Comparison of ENCODE assay signal across 8 mouse cellular contexts in the genomic region with DNA sequence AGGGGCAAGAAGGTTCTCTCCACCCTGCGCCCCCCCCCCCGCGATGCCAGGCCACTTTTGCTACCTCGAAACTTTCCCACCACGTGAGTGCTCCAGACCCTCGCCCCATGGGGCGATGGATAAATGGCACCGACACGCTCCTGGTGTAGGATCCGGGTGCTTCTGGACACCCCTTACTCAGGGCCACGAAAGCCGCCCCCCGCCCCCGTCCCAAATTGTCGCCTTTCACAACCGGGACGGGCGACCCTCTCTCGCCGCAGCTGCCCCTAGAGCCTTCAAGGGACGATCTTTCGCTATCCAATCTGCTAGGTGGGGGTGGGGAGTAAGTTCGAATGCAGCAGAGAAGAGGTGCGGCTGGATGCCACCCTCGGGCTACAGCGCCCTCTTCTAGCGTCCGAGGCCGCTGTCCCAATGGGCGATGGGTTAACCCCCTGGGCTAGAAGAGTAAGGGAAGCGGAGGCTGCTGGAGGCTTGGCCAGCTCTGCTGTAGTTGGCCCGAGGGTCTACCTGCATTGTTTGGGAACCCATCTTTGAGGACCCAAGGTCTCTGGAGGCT. TPM values are rescaled to one million over a fixed set of nuclear protein-coding genes. Genes with fewer than 3 reads are reported as not detected.
DNase-seq lines count a peak whose midpoint lies in the region; ATAC-seq and TF ChIP-seq lines count a peak whose summit lies in the region.

No protein-coding gene starts in this region.

- peak; percentile 3; the same call in 1 of the 2 replicates for TF ChIP-seq CTCF in left cerebral cortex, adult 2 months (IDR thresholded peaks at IDR 0.05)

- peak overlapping the region; percentile 96 for H3K4me2 ChIP-seq in forebrain, embryonic 11.5 days (ENCODE audit: low read depth, low read length, severe bottlenecking)
- H3K4me2 ChIP-seq in neural tube, embryonic 11.5 days (ENCODE audit: low read depth), result peak overlapping the region; percentile 98

- H3K27me3 ChIP-seq in forebrain, embryonic 11.5 days (ENCODE audit: control insufficient read depth, insufficient read depth, low read length), result peaks cover 54% of the 10 kb centered on the region
- peaks cover 68% of the 10 kb centered on the region for H3K27me3 ChIP-seq in neural tube, embryonic 11.5 days (ENCODE audit: control insufficient read depth, insufficient read depth, low read length)

- WGBS in forebrain, embryonic 11.5 days, result under 1% methylated on average over 32 of the region's 32 CpGs
- under 1% methylated on average over 29 of the region's 32 CpGs for WGBS in neural tube, embryonic 11.5 days

- H3K36me3 ChIP-seq in forebrain, embryonic 11.5 days (ENCODE audit: control insufficient read depth, insufficient read depth, low read length), result no peaks in the 10 kb centered on the region
- no peaks in the 10 kb centered on the region for H3K36me3 ChIP-seq in neural tube, embryonic 11.5 days (ENCODE audit: control insufficient read depth, insufficient read depth, low read length)

- H3K27ac ChIP-seq in left cerebral cortex, adult 2 months, result no peak overlapping the region
- no peak overlapping the region for H3K27ac ChIP-seq in forebrain, embryonic 11.5 days (ENCODE audit: low read depth, low read length)
- H3K27ac ChIP-seq in neural tube, embryonic 11.5 days (ENCODE audit: low read depth, low read length), result no peak overlapping the region

- no peaks in the 10 kb centered on the region for H3K9me3 ChIP-seq in forebrain, embryonic 11.5 days (ENCODE audit: control insufficient read depth, low read length)
- no peaks in the 10 kb centered on the region for H3K9me3 ChIP-seq in neural tube, embryonic 11.5 days (ENCODE audit: control insufficient read depth, low read length)

- intact Hi-C loops in left cerebral cortex, adult 2 months (cut with DNase I), result loop anchor here (1.0 to 10.0 kb wide), 3 partner anchors 258 to 655 kb away; no protein-coding TSS in a partner anchor
- intact Hi-C loops in left cerebral cortex, postnatal 36 days (cut with DNase I), result loop anchor here (1.0 to 10.0 kb wide), 3 partner anchors 165 to 658 kb away; no protein-coding TSS in a partner anchor

- H3K4me3 ChIP-seq in left cerebral cortex, adult 2 months, result peak overlapping the region; percentile 54
- H3K4me3 ChIP-seq in forebrain, embryonic 11.5 days (ENCODE audit: low read depth, low read length), result peak overlapping the region; percentile 54
- peak overlapping the region; percentile 60 for H3K4me3 ChIP-seq in neural tube, embryonic 11.5 days (ENCODE audit: low read depth, low read length)

- ATAC-seq in forebrain, embryonic 11.5 days (replicated peaks; ENCODE audit: low FRiP score), result no peak
- 0 out of 2 replicates have a peak, but pooled peaks have one; percentile 4 for ATAC-seq in neural tube, embryonic 11.5 days (ENCODE audit: insufficient read depth, low FRiP score, low TSS enrichment)

- H3K4me1 ChIP-seq in forebrain, embryonic 11.5 days (replicated peaks; ENCODE audit: control insufficient read depth, insufficient read depth, low read length), result peaks cover 9% of the 10 kb centered on the region; the same call in 1 of the 2 replicates
- H3K4me1 ChIP-seq in neural tube, embryonic 11.5 days (ENCODE audit: control insufficient read depth, insufficient read depth, low read length), result peaks cover 13% of the 10 kb centered on the region

- no peak for DNase-seq in left cerebral cortex, adult 2 months (ENCODE audit: extremely low spot score in 1 of 2, low spot score in 2 of 2)
- DNase-seq in left cerebral cortex, adult 18-20 months (ENCODE audit: low spot score in 2 of 2), result no peak
- DNase-seq in forebrain, embryonic 11.5 days (ENCODE audit: low spot score), result peak; percentile 62
- DNase-seq in kidney, postnatal 36 days, result peak; percentile 4 to 35
- DNase-seq in neural tube, embryonic 11.5 days (ENCODE audit: low spot score), result peak; percentile 40
- DNase-seq in left cerebral cortex, postnatal 36 days (ENCODE audit: low spot score in 2 of 2), result no peak
- DNase-seq in gastrocnemius, postnatal 25 days, result no peak
- no peak for DNase-seq in cerebellum, adult 9-10 months

- H3K9ac ChIP-seq in forebrain, embryonic 11.5 days (ENCODE audit: low read length), result peak overlapping the region; percentile 64
- H3K9ac ChIP-seq in neural tube, embryonic 11.5 days (ENCODE audit: low read length), result peak overlapping the region; percentile 14; the same call in 1 of the 2 replicates

RNA-seq across cellular contexts. Expression of a gene that starts 0.5 kb away (rescaled TPM):
- 1 to 10 TPM; 4.7 to 5.2 TPM for total RNA-seq in left cerebral cortex, adult 2 months (2021)
- total RNA-seq in left cerebral cortex, adult 18-20 months (2021), result 1 to 10 TPM; 4.9 to 5.0 TPM
- 0.63 and 0.81 TPM in 2 replicates for polyA plus RNA-seq in forebrain, embryonic 11.5 days (2014; fragmentation: Nextera tagmentation; extraction: Ambion mirVana)
- polyA plus RNA-seq in neural tube, embryonic 11.5 days (2014; fragmentation: Nextera tagmentation; extraction: Ambion mirVana), result 0.51 and 0.64 TPM in 2 replicates
- 1 to 10 TPM; 4.7 to 5.6 TPM for total RNA-seq in left cerebral cortex, postnatal 36 days (2021)
- total RNA-seq in gastrocnemius, postnatal 25 days (2021), result 1 to 10 TPM in 1 of 2 experiments, under 1 TPM in 1; 0.87 to 1.7 TPM

Comparison
In these comparisons a context has a peak if more than half of its experiments do, and no peak if none do; other contexts are left out.
1. DNase-seq: peak in forebrain, embryonic 11.5 days (single experiment), kidney, postnatal 36 days (2 of 2) and neural tube, embryonic 11.5 days (single experiment); none in left cerebral cortex, adult 2 months (0 of 2), left cerebral cortex, adult 18-20 months (0 of 2), left cerebral cortex, postnatal 36 days (0 of 2), gastrocnemius, postnatal 25 days (single experiment) and cerebellum, adult 9-10 months (single experiment).
2. Peak in every context shown above with its lines, with median percentiles within 50 percentile points of each other: H3K4me3 ChIP-seq.